Mouse (Mus musculus): ENCODE results near the gene Sh3pxd2a. TPM values are rescaled to one million over a fixed set of nuclear protein-coding genes. Genes with fewer than 3 reads are reported as not detected.

Gene Sh3pxd2a
- total and polyA plus RNA-seq, 3 experiments, result 36.1 to 53.2 (median 52.3) TPM

DNA sequence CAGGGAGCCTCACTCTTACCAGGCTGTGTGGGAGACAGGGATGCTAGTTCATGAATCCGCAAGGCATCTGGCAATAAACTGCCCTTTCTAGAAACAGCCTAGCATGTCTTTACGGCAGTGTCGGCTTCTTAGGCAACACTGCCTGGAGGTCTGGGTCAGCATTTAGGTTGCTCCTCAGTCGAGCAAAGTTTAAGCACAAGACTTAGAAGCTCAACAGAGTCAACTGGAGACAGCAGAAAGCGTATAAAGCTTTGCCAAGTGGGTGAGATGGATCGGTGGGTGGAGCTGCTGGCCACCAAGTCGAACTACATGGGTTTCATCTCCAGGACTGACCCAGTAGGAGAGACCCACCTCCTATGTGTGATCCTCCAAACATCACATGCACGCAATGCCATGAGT is 157.3 kb downstream of the Sh3pxd2a start:
- peaks cover 13% of the 10 kb centered on the region for H3K4me1 ChIP-seq (ENCODE audit: control insufficient read depth, insufficient read depth, low read length)
- no peak for TF ChIP-seq CTCF (IDR thresholded peaks at IDR 0.05)
- no peak for TF ChIP-seq EP300 (IDR thresholded peaks at IDR 0.05; ENCODE audit: insufficient read depth, low read depth, low read length)
- TF ChIP-seq POLR2A (IDR thresholded peaks at IDR 0.05; ENCODE audit: insufficient read depth, low read depth, low read length), result no peak
- no peaks in the 10 kb centered on the region for H3K27me3 ChIP-seq (ENCODE audit: control insufficient read depth, insufficient read depth, low read length)
- no peaks in the 10 kb centered on the region for H3K79me2 ChIP-seq (replicated peaks; ENCODE audit: control insufficient read depth, insufficient read depth, low read length)
- H3K27ac ChIP-seq, result no peak overlapping the region
- no peak for DNase-seq
- intact Hi-C loops (cut with DNase I), result no loop called here
- H3K9ac ChIP-seq (ENCODE audit: low read depth, low read length), result no peak overlapping the region
- no peak overlapping the region for H3K4me3 ChIP-seq
- no peaks in the 10 kb centered on the region for H3K36me3 ChIP-seq (ENCODE audit: control insufficient read depth, insufficient read depth, low read length)
- 81% methylated on average over 8 of the region's 8 CpGs for WGBS

DNA sequence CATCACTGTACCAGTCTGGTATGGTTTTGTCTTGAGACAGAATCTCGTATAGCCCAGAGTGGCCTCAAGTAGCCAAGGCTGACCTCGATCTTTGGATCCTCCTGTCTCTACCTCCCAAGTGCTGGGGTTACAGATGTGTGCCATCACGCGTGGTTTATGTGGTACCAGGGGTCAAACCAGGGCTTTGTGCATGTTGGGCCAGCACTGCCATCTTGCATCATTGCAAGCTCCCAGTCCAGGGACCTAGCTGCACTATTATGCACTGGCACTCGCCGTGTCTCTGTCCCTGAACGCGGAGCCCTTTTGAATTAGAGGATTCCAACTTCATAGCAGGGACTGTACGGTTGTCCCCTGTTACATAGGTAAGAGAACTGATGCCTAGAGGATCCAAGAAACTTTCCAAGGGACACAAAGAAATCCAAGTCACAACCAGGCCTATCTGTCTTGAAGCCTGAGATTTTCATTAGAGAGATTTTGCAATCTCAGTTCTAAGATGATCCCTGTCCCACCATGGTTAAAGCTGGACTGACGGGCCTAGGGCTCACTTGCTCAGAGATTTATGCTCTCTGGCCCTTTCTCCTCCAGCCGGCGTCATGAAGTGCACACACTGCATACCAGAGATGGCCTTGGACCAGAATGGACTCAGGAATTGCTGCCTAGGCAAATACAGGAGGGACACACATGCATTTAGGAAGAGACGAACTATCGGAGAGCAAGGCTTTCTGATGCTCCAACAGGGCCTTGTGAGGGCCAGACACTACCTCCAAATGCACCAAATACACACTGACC is 157.9 kb downstream of the Sh3pxd2a start:
- DNase-seq, result no peak
- H3K27ac ChIP-seq, result no peak overlapping the region
- H3K4me3 ChIP-seq, result no peak overlapping the region
- TF ChIP-seq POLR2A (IDR thresholded peaks at IDR 0.05; ENCODE audit: insufficient read depth, low read depth, low read length), result no peak
- no peak for TF ChIP-seq CTCF (IDR thresholded peaks at IDR 0.05)
- TF ChIP-seq EP300 (IDR thresholded peaks at IDR 0.05; ENCODE audit: insufficient read depth, low read depth, low read length), result no peak
- H3K4me1 ChIP-seq (ENCODE audit: control insufficient read depth, insufficient read depth, low read length), result peaks cover 15% of the 10 kb centered on the region
- intact Hi-C loops (cut with DNase I), result no loop called here
- no peaks in the 10 kb centered on the region for H3K36me3 ChIP-seq (ENCODE audit: control insufficient read depth, insufficient read depth, low read length)
- H3K9ac ChIP-seq (ENCODE audit: low read depth, low read length), result no peak overlapping the region
- no peaks in the 10 kb centered on the region for H3K79me2 ChIP-seq (replicated peaks; ENCODE audit: control insufficient read depth, insufficient read depth, low read length)
- H3K27me3 ChIP-seq (ENCODE audit: control insufficient read depth, insufficient read depth, low read length), result no peaks in the 10 kb centered on the region
- 88% methylated on average over 14 of the region's 14 CpGs for WGBS

DNA sequence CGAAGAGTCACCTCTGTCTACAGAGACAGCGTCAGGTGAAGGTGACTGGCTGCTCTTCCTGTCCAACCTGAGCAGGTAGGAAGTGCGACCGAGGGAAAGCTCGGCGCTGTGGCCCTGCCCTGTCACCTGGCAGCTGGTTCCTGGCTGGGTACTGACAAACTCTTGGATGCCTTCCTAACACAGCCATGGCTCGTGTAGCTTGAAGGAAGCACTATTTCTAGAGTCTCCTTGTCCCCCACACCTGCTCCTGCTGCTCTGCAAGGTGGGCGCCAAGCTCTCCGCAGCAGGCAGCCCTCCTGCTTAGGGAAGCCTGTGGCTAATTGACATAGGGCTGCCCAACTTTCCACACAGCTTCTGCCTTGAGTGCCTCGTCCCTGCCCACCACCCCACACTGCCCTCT is 158.8 kb downstream of the Sh3pxd2a start:
- WGBS, result 75% methylated on average over 10 of the region's 10 CpGs
- DNase-seq, result no peak
- intact Hi-C loops (cut with DNase I), result no loop called here
- no peaks in the 10 kb centered on the region for H3K27me3 ChIP-seq (ENCODE audit: control insufficient read depth, insufficient read depth, low read length)
- no peaks in the 10 kb centered on the region for H3K36me3 ChIP-seq (ENCODE audit: control insufficient read depth, insufficient read depth, low read length)
- TF ChIP-seq POLR2A (IDR thresholded peaks at IDR 0.05; ENCODE audit: insufficient read depth, low read depth, low read length) (no peak), EP300 (IDR thresholded peaks at IDR 0.05; ENCODE audit: insufficient read depth, low read depth, low read length) (no peak), CTCF (IDR thresholded peaks at IDR 0.05) (no peak)
- H3K4me3 ChIP-seq, result no peak overlapping the region
- H3K27ac ChIP-seq, result no peak overlapping the region
- peaks cover 14% of the 10 kb centered on the region for H3K4me1 ChIP-seq (ENCODE audit: control insufficient read depth, insufficient read depth, low read length)
- H3K9ac ChIP-seq (ENCODE audit: low read depth, low read length), result no peak overlapping the region
- no peaks in the 10 kb centered on the region for H3K79me2 ChIP-seq (replicated peaks; ENCODE audit: control insufficient read depth, insufficient read depth, low read length)

DNA sequence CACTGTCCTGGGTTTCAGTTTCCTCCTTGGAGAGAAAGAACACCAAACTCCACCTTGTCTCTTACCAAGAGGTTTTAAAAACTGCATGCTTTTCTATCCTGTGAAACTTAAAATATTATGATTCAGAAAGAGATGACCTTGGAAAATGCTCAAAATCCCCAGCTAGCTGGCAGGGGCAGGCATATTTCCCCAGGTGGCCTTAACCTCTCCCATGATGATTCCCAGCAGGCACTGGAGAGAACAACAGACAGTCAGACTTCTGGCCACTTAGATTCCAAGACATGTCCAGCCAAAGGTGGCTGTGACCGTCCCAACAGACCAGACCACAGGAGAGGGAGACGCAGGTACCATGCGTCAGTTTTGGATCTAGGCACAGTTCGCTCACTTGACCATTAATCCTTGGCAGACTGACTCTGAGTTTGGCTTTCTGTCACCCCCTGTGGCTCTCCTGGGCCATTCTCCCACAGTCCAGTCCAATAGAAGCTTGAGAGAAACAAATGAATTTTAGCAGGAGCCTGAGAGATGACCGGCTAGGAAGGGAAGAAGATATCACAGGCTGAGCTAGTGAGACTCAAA is 159.9 kb downstream of the Sh3pxd2a start:
- intact Hi-C loops (cut with DNase I), result no loop called here
- H3K4me3 ChIP-seq, result no peak overlapping the region
- no peaks in the 10 kb centered on the region for H3K36me3 ChIP-seq (ENCODE audit: control insufficient read depth, insufficient read depth, low read length)
- no peak for DNase-seq
- H3K27me3 ChIP-seq (ENCODE audit: control insufficient read depth, insufficient read depth, low read length), result no peaks in the 10 kb centered on the region
- TF ChIP-seq POLR2A (IDR thresholded peaks at IDR 0.05; ENCODE audit: insufficient read depth, low read depth, low read length) (no peak), EP300 (IDR thresholded peaks at IDR 0.05; ENCODE audit: insufficient read depth, low read depth, low read length) (no peak), CTCF (IDR thresholded peaks at IDR 0.05) (no peak)
- H3K4me1 ChIP-seq (ENCODE audit: control insufficient read depth, insufficient read depth, low read length), result peaks cover 16% of the 10 kb centered on the region
- WGBS, result 71% methylated on average over 5 of the region's 5 CpGs
- no peak overlapping the region for H3K9ac ChIP-seq (ENCODE audit: low read depth, low read length)
- H3K79me2 ChIP-seq (replicated peaks; ENCODE audit: control insufficient read depth, insufficient read depth, low read length), result no peaks in the 10 kb centered on the region
- H3K27ac ChIP-seq, result no peak overlapping the region

DNA sequence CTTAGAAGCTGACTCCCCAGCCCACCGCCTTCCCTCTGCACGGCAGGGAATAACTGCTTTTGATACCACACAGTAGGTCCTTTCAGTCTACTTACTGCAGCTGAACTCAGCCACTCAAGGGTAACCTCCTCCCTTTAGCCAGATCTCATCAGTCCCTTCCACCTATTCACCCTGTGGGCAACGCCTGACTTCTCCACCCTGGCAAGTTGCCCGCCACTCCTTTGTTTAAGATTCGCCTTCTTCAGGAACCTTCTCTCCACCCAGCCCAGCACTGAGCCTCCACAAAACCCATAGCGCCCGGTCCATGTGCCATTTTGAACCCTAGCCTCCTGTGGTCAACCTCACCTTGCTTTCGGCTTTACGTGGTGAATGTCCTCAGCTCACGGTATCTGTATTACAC is 161.1 kb downstream of the Sh3pxd2a start:
- Histone ChIP-seq H3K4me3 (no peak overlapping the region), H3K27ac (no peak overlapping the region), H3K4me1 (ENCODE audit: control insufficient read depth, insufficient read depth, low read length) (peaks cover 16% of the 10 kb centered on the region), H3K9ac (ENCODE audit: low read depth, low read length) (no peak overlapping the region), H3K79me2 (replicated peaks; ENCODE audit: control insufficient read depth, insufficient read depth, low read length) (no peaks in the 10 kb centered on the region), H3K27me3 (ENCODE audit: control insufficient read depth, insufficient read depth, low read length) (no peaks in the 10 kb centered on the region), H3K36me3 (ENCODE audit: control insufficient read depth, insufficient read depth, low read length) (no peaks in the 10 kb centered on the region)
- no peak for DNase-seq
- intact Hi-C loops (cut with DNase I), result no loop called here
- no peak for TF ChIP-seq CTCF (IDR thresholded peaks at IDR 0.05)
- TF ChIP-seq POLR2A (IDR thresholded peaks at IDR 0.05; ENCODE audit: insufficient read depth, low read depth, low read length), result no peak
- TF ChIP-seq EP300 (IDR thresholded peaks at IDR 0.05; ENCODE audit: insufficient read depth, low read depth, low read length), result no peak
- WGBS, result 70% methylated on average over 10 of the region's 10 CpGs

DNA sequence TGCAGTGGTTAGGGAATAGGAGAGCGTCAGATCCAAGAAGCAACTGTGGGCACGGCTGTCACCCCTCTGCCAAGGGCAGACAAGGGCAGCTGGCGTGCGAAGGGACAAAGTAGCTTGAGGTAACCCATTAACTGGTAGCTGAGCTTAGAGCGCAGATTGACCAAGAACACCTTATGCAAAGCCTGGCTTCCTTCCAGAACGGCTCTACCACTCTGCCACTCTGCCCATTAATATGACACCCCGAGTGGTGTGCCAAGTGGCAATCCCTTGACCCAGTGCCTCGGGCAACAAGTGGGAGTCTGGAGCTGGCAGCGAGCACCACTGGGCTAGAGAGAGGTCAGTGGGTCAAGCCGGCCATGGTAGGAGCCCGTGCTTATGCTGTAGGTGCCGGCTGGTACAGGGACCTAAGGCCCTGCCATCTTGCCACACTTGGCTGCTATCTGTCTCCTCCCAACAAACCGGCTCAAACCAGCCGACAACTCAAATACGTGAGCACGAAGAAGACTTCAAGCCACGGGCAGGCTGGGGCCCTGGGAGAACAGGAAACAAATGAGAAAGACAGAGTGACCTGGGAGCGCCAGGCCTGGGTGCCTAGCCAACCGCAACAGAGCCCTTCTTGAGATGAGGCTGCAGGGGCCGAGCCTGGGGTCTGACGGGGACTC is 161.9 kb downstream of the Sh3pxd2a start:
- no peak for TF ChIP-seq POLR2A (IDR thresholded peaks at IDR 0.05; ENCODE audit: insufficient read depth, low read depth, low read length)
- TF ChIP-seq EP300 (IDR thresholded peaks at IDR 0.05; ENCODE audit: insufficient read depth, low read depth, low read length), result no peak
- TF ChIP-seq CTCF (IDR thresholded peaks at IDR 0.05), result no peak
- no peaks in the 10 kb centered on the region for H3K79me2 ChIP-seq (replicated peaks; ENCODE audit: control insufficient read depth, insufficient read depth, low read length)
- DNase-seq, result peak in 1 of 2 experiments; percentile 49
- H3K27me3 ChIP-seq (ENCODE audit: control insufficient read depth, insufficient read depth, low read length), result no peaks in the 10 kb centered on the region
- 58% methylated on average over 21 of the region's 21 CpGs for WGBS
- intact Hi-C loops (cut with DNase I), result no loop called here
- peak overlapping the region; percentile 40 for H3K27ac ChIP-seq
- peaks cover 16% of the 10 kb centered on the region for H3K4me1 ChIP-seq (ENCODE audit: control insufficient read depth, insufficient read depth, low read length)
- H3K36me3 ChIP-seq (ENCODE audit: control insufficient read depth, insufficient read depth, low read length), result no peaks in the 10 kb centered on the region
- no peak overlapping the region for H3K9ac ChIP-seq (ENCODE audit: low read depth, low read length)
- H3K4me3 ChIP-seq, result no peak overlapping the region

All from heart, adult 2 months (tissue).